ENCODE assay signal across 8 mouse cellular contexts in the genomic region with DNA sequence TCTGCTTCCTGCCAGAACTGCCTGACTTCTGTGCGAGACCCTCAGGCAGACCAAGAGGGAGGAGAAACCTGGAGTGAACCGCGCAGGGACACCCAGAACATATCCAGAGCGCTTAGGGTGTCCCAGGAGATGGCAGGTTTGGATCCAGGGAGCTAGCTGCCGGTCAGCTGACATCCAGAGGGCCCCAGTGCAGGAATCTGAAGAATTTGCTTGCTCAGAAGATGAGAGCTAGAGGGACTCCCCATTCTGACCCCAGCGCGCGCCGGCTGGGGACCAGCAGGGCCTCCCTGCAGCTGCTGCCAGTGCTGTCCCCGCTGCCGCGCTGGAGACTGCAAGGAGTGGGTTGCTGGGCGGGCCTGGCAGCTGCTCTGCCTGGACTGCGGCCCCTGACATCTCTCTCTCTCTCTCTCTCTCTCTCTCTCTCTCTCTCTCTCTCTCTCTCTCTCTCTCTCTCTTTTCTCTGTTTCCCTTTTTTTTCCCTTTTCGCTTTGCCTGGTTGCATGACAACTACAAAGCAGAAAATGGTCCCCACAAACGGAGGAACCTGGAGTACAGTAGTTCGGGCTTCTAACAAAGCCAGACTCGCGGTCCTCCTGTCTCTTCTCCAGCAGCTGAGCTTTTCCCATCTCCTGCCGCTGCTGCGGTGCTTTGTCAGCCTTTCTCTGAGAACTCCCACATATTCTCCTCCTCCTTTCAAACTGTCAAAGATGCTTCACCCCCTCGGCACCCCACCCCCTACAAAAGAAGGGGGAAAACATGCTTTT.
DNase-seq lines count a peak whose midpoint lies in the region; ATAC-seq lines count a peak whose summit lies in the region.

No protein-coding gene starts in this region.

- 1% methylated on average over 20 of the region's 22 CpGs for WGBS in forebrain, embryonic 14.5 days
- WGBS in hindbrain, embryonic 11.5 days, result 0% methylated on average over 22 of the region's 22 CpGs
- WGBS in lung, embryonic 15.5 days, result under 1% methylated on average over 22 of the region's 22 CpGs

- H3K9me3 ChIP-seq in forebrain, embryonic 14.5 days (replicated peaks; ENCODE audit: control insufficient read depth, low read length), result no peaks in the 10 kb centered on the region
- H3K9me3 ChIP-seq in hindbrain, embryonic 11.5 days (ENCODE audit: control insufficient read depth, low read length), result no peaks in the 10 kb centered on the region
- H3K9me3 ChIP-seq in lung, embryonic 15.5 days, result no peaks in the 10 kb centered on the region

- H3K36me3 ChIP-seq in forebrain, embryonic 14.5 days (ENCODE audit: control insufficient read depth, insufficient read depth, low read length), result no peaks in the 10 kb centered on the region
- no peaks in the 10 kb centered on the region for H3K36me3 ChIP-seq in hindbrain, embryonic 11.5 days (ENCODE audit: control insufficient read depth, insufficient read depth, low read length)
- no peaks in the 10 kb centered on the region for H3K36me3 ChIP-seq in lung, embryonic 15.5 days

- ATAC-seq in forebrain, embryonic 14.5 days, result peak; percentile 91
- ATAC-seq in hindbrain, embryonic 11.5 days (ENCODE audit: low FRiP score), result peak; percentile 96
- peak; percentile 98 for ATAC-seq in lung, embryonic 15.5 days (ENCODE audit: borderline replicate concordance, extremely low read depth, low FRiP score, low TSS enrichment)

- H3K27me3 ChIP-seq in forebrain, embryonic 14.5 days (replicated peaks; ENCODE audit: control insufficient read depth, insufficient read depth, low read length), result no peaks in the 10 kb centered on the region
- no peaks in the 10 kb centered on the region for H3K27me3 ChIP-seq in hindbrain, embryonic 11.5 days (ENCODE audit: control insufficient read depth, insufficient read depth, low read length)
- H3K27me3 ChIP-seq in lung, embryonic 15.5 days, result no peaks in the 10 kb centered on the region

- peaks cover 13% of the 10 kb centered on the region; the same call in 1 of the 2 replicates for H3K4me1 ChIP-seq in forebrain, embryonic 14.5 days (ENCODE audit: control insufficient read depth, insufficient read depth, low read length)
- H3K4me1 ChIP-seq in hindbrain, embryonic 11.5 days (replicated peaks; ENCODE audit: control insufficient read depth, insufficient read depth, low read length), result no peaks in the 10 kb centered on the region
- peaks cover 12% of the 10 kb centered on the region for H3K4me1 ChIP-seq in lung, embryonic 15.5 days

- peak overlapping the region; percentile 82 for H3K27ac ChIP-seq in forebrain, embryonic 14.5 days (ENCODE audit: low read depth, low read length)
- peak overlapping the region; percentile 79 for H3K27ac ChIP-seq in hindbrain, embryonic 11.5 days (ENCODE audit: low read depth, low read length)
- H3K27ac ChIP-seq in lung, embryonic 15.5 days, result peak overlapping the region; percentile 33; the same call in 1 of the 2 replicates

- peak overlapping the region; percentile 68 for H3K9ac ChIP-seq in forebrain, embryonic 14.5 days (ENCODE audit: low read length)
- H3K9ac ChIP-seq in hindbrain, embryonic 11.5 days (ENCODE audit: low read depth, low read length), result peak overlapping the region; percentile 67
- H3K9ac ChIP-seq in lung, embryonic 15.5 days, result peak overlapping the region; percentile 29; the same call in 1 of the 2 replicates

- H3K4me2 ChIP-seq in forebrain, embryonic 14.5 days (ENCODE audit: low read length), result peak overlapping the region; percentile 73
- H3K4me2 ChIP-seq in hindbrain, embryonic 11.5 days (replicated peaks; ENCODE audit: low read depth, low read length), result peak overlapping the region; percentile 65
- H3K4me2 ChIP-seq in lung, embryonic 15.5 days, result peak overlapping the region; percentile 81

- H3K4me3 ChIP-seq in forebrain, embryonic 14.5 days (ENCODE audit: low read depth, low read length), result peak overlapping the region; percentile 31
- H3K4me3 ChIP-seq in hindbrain, embryonic 11.5 days (ENCODE audit: low read depth, low read length), result peak overlapping the region; percentile 33
- peak overlapping the region; percentile 38 for H3K4me3 ChIP-seq in lung, embryonic 15.5 days

- peak; percentile 9 for DNase-seq in ovary, postnatal 10 days (ENCODE audit: low spot score)
- no peak for DNase-seq in ovary, adult 18-20 months (ENCODE audit: low spot score)
- peak; percentile 82 for DNase-seq in forebrain, embryonic 14.5 days (ENCODE audit: low spot score)
- peak; percentile 84 for DNase-seq in hindbrain, embryonic 11.5 days (ENCODE audit: low spot score)
- peak; percentile 22 to 46 for DNase-seq in layer of hippocampus, postnatal 10 days (ENCODE audit: low spot score in 2 of 2)
- DNase-seq in retina, postnatal 7 days (ENCODE audit: low read depth, low spot score), result peak; percentile 19
- no peak for DNase-seq in thymus, postnatal 0 days (ENCODE audit: low spot score)

Comparison
In these comparisons a context has a peak if more than half of its experiments do, and no peak if none do; other contexts are left out.
1. DNase-seq: peak in ovary, postnatal 10 days (single experiment), forebrain, embryonic 14.5 days (single experiment), hindbrain, embryonic 11.5 days (single experiment), layer of hippocampus, postnatal 10 days (2 of 2) and retina, postnatal 7 days (single experiment); none in ovary, adult 18-20 months (single experiment) and thymus, postnatal 0 days (single experiment).
2. Peak in every context shown above with its lines, with median percentiles within 50 percentile points of each other: ATAC-seq, H3K27ac ChIP-seq, H3K4me2 ChIP-seq, H3K4me3 ChIP-seq and H3K9ac ChIP-seq.